Mouse (Mus musculus): ENCODE data around the gene Cldn22. TPM values are rescaled to one million over a fixed set of nuclear protein-coding genes. Genes with fewer than 3 reads are reported as not detected.

The Cldn22 gene
- polyA plus RNA-seq, 1 experiment from 2014 or later, result not detected

DNA sequence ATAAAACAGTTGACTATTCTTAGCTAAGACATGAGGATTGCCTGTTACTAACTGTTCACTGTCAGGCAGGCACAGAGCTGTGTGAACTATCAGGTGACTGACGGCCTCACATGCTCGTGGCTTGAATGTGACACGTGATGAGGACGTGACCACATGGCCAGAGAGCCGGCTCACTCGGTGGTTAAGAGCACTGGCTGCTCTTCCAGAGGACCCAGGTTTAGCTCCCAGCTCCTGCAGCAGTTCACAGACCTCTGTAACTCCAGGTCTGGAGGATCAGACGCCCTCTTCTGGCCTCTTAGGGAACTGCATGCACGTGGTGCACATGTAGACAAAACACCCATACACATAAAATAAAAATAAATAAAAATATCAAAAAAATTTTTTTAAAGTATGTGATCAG lies 25.6 kb downstream of the Cldn22 start:
- WGBS, result 75% methylated on average over 8 of the region's 8 CpGs

DNA sequence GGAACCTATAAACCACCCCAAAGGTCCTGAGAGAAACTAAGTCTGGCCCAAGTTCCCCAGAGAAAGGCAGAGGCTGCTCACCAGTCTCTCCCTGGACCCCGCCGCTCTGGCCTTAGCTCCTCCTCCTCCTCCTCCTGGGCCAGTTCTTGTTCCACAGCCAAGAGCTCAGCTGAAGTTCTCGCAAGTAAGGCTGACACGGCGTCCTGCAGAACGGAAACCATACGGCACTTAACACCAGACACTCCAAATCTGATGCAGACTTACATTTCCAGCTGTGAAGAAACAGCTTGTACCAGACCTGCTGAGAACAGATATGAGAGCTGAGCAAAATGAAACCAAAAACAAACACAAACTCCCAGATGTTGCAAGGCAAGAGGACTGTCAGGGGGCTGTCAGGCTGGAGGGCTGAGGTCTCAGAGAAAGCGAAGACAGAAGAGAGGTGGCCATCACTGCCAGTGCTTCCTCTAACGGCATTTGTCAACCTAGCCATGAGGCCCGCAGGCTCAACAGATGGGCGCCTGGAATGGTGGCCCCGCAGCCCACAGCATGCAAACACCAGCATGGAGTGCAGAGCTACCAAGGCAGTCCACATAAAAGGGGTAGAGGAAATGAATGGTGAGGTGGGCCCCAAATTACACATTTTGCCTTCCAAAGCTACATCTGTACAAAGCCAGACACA lies 27.7 kb downstream of the Cldn22 start:
- peak; percentile 92 for ATAC-seq (ENCODE audit: insufficient read depth)
- WGBS, result 35% methylated on average over 12 of the region's 12 CpGs
- Histone ChIP-seq H3K4me3 (ENCODE audit: low read depth, low read length) (no peak overlapping the region), H3K27ac (ENCODE audit: low read depth) (peak overlapping the region; percentile 85), H3K9me3 (ENCODE audit: low read depth, low read length) (no peaks in the 10 kb centered on the region), H3K4me2 (peak overlapping the region; percentile 45), H3K36me3 (ENCODE audit: insufficient read depth) (peaks cover 64% of the 10 kb centered on the region), H3K9ac (no peak overlapping the region), H3K4me1 (ENCODE audit: insufficient read depth) (peaks cover 3% of the 10 kb centered on the region; the same call in 1 of the 2 replicates), H3K27me3 (ENCODE audit: insufficient read depth, low read length) (no peaks in the 10 kb centered on the region)
- TF ChIP-seq CTCF (IDR thresholded peaks at IDR 0.05; ENCODE audit: low read depth), result no peak
- DNase-seq, result peak; percentile 93

More for the DNA sequence above, 25.6 kb downstream of the Cldn22 start:
- H3K4me1 ChIP-seq (ENCODE audit: insufficient read depth), result peaks cover 3% of the 10 kb centered on the region; the same call in 1 of the 2 replicates
- no peaks in the 10 kb centered on the region for H3K27me3 ChIP-seq (ENCODE audit: insufficient read depth, low read length)
- no peak overlapping the region for H3K9ac ChIP-seq
- H3K27ac ChIP-seq (ENCODE audit: low read depth), result no peak overlapping the region
- DNase-seq (no peak), ATAC-seq (ENCODE audit: insufficient read depth) (no peak)
- TF ChIP-seq CTCF (IDR thresholded peaks at IDR 0.05; ENCODE audit: low read depth), result peak; percentile 51
- no peaks in the 10 kb centered on the region for H3K9me3 ChIP-seq (ENCODE audit: low read depth, low read length)
- H3K4me2 ChIP-seq, result no peak overlapping the region
- H3K36me3 ChIP-seq (ENCODE audit: insufficient read depth), result peaks cover 66% of the 10 kb centered on the region
- no peak overlapping the region for H3K4me3 ChIP-seq (ENCODE audit: low read depth, low read length)

DNA sequence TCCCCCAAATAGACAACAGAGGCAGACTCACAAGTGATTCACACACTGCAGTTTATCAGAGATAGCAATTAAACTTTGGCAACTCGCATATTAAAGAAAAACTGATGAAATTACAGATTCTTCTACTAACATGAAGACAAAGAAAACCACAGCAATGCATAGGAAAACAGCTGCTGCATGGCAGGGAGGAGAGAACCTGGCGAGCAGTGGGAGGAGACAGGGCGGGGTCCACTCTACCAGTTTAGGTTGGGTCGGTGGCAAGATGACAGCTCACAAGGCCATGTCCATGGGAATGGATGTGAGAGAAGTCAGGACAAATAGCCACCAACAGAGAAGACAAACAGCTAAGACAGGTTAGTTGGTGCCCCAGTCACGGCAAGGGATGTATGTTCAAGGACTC lies 28.5 kb downstream of the Cldn22 start:
- H3K9ac ChIP-seq, result no peak overlapping the region
- no peak overlapping the region for H3K4me3 ChIP-seq (ENCODE audit: low read depth, low read length)
- H3K9me3 ChIP-seq (ENCODE audit: low read depth, low read length), result no peaks in the 10 kb centered on the region
- H3K27ac ChIP-seq (ENCODE audit: low read depth), result peak overlapping the region; percentile 85; the same call in 1 of the 2 replicates
- WGBS, result 78% methylated on average over 5 of the region's 5 CpGs
- H3K36me3 ChIP-seq (ENCODE audit: insufficient read depth), result peaks cover 60% of the 10 kb centered on the region
- peaks cover 3% of the 10 kb centered on the region; the same call in 1 of the 2 replicates for H3K4me1 ChIP-seq (ENCODE audit: insufficient read depth)
- no peak for ATAC-seq (ENCODE audit: insufficient read depth)
- TF ChIP-seq CTCF (IDR thresholded peaks at IDR 0.05; ENCODE audit: low read depth), result no peak
- H3K27me3 ChIP-seq (ENCODE audit: insufficient read depth, low read length), result no peaks in the 10 kb centered on the region
- peak overlapping the region; percentile 45 for H3K4me2 ChIP-seq
- no peak for DNase-seq

DNA sequence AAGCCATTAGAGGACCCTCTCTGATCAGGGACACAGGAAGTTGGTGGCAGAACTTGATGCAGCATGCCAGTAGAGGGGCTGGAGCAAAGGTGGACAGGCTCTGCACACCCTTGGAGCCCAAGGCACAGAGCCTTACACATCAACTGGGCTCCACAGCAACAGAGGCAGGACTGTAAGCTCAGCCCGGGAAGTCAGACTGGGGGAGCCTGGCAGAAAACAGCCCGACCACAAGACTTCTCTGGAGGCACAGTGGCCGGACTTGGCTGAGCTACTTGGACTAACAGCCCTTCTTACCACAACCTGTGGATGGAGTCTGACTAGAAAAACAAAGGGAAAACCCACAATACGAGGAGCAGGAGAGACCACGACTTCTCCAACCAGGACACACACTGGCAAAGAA lies 29.1 kb downstream of the Cldn22 start:
- Histone ChIP-seq H3K4me1 (ENCODE audit: insufficient read depth) (peaks cover 3% of the 10 kb centered on the region; the same call in 1 of the 2 replicates), H3K36me3 (ENCODE audit: insufficient read depth) (peaks cover 60% of the 10 kb centered on the region)
- WGBS, result 82% methylated on average over 5 of the region's 5 CpGs

DNA sequence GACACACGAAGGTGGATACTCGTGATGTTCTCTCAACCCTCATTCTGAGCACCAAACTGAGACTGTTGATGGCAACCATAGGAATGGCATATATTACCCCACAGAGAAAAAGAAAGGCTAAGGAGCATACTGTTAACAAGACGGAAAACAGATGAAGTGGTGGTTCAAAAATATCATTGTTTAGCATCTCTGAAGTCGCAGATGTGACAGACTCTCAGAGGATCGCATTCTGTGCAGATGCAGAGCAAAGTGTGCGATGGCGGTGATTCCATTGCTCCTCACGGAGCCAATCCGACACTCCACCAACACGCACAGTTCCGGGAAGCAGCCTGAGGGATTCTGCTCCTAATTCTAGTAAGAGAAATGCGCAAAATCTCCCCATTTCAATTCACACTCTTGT lies 35.0 kb downstream of the Cldn22 start:
- no peaks in the 10 kb centered on the region for H3K9me3 ChIP-seq (ENCODE audit: low read depth, low read length)
- H3K36me3 ChIP-seq (ENCODE audit: insufficient read depth), result peaks cover 64% of the 10 kb centered on the region

More for the DNA sequence above, 29.1 kb downstream of the Cldn22 start:
- DNase-seq (no peak), ATAC-seq (ENCODE audit: insufficient read depth) (no peak)
- Histone ChIP-seq H3K27ac (ENCODE audit: low read depth) (no peak overlapping the region), H3K4me2 (no peak overlapping the region), H3K4me3 (ENCODE audit: low read depth, low read length) (no peak overlapping the region), H3K27me3 (ENCODE audit: insufficient read depth, low read length) (no peaks in the 10 kb centered on the region), H3K9me3 (ENCODE audit: low read depth, low read length) (no peaks in the 10 kb centered on the region), H3K9ac (no peak overlapping the region)
- TF ChIP-seq CTCF (IDR thresholded peaks at IDR 0.05; ENCODE audit: low read depth), result no peak

DNA sequence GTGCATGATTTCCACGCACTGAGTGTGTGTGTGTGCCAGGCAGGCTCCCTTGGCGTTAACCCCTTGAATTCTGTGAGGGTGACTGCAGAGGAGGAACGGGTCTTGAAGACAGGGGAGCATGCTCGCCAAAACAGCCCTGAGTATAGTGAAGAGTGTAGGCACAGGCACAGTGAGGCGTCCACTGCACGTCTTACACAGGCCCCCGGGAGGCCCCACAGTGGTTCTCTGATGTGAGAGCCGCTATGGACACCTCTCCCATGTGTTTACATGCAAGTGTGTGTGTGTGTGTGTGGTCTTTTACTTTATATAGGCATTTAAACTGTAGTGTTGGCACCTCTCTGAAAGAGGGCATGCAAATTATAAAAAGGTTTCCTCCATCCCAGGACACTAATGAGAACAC lies 42.3 kb downstream of the Cldn22 start:
- ATAC-seq (ENCODE audit: insufficient read depth), result peak; percentile 19; the same call in 1 of the 2 replicates
- TF ChIP-seq CTCF (IDR thresholded peaks at IDR 0.05; ENCODE audit: low read depth), result no peak
- H3K4me3 ChIP-seq (ENCODE audit: low read depth, low read length), result no peak overlapping the region
- no peak overlapping the region for H3K27ac ChIP-seq (ENCODE audit: low read depth)
- no peak overlapping the region for H3K4me2 ChIP-seq
- H3K9ac ChIP-seq, result no peak overlapping the region
- H3K4me1 ChIP-seq (ENCODE audit: insufficient read depth), result no peaks in the 10 kb centered on the region
- peaks cover 65% of the 10 kb centered on the region for H3K36me3 ChIP-seq (ENCODE audit: insufficient read depth)
- WGBS, result 76% methylated on average over 8 of the region's 8 CpGs
- no peaks in the 10 kb centered on the region for H3K27me3 ChIP-seq (ENCODE audit: insufficient read depth, low read length)
- no peaks in the 10 kb centered on the region for H3K9me3 ChIP-seq (ENCODE audit: low read depth, low read length)
- DNase-seq, result no peak

More for the DNA sequence above, 35.0 kb downstream of the Cldn22 start:
- Histone ChIP-seq H3K27ac (ENCODE audit: low read depth) (no peak overlapping the region), H3K9ac (no peak overlapping the region), H3K4me2 (no peak overlapping the region), H3K4me1 (ENCODE audit: insufficient read depth) (no peaks in the 10 kb centered on the region), H3K27me3 (ENCODE audit: insufficient read depth, low read length) (no peaks in the 10 kb centered on the region), H3K4me3 (ENCODE audit: low read depth, low read length) (no peak overlapping the region)
- ATAC-seq (ENCODE audit: insufficient read depth) (no peak), DNase-seq (no peak)
- TF ChIP-seq CTCF (IDR thresholded peaks at IDR 0.05; ENCODE audit: low read depth), result no peak
- 89% methylated on average over 12 of the region's 12 CpGs for WGBS

DNA sequence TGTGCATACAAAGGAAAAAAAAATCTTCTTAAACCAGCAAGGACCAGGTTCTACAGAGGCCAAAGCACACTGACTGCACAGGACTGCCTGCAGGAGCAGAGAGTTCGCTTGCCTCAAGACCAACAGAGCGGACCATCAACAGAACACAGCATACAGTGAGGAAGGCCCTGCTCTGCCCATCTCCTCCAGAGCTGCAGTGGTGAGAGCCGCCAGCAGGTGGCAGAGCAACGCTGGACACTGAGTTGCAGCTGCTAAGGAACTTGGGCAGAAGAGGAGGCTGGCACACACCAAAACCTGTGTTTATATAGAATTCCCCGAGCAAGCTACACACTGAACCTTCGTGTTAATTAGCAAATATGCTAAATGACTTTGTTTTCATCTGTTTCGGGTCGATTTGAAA lies 42.8 kb downstream of the Cldn22 start:
- no peaks in the 10 kb centered on the region for H3K4me1 ChIP-seq (ENCODE audit: insufficient read depth)
- H3K27me3 ChIP-seq (ENCODE audit: insufficient read depth, low read length), result no peaks in the 10 kb centered on the region
- ATAC-seq (ENCODE audit: insufficient read depth), result peak; percentile 81
- H3K4me2 ChIP-seq, result no peak overlapping the region
- no peaks in the 10 kb centered on the region for H3K9me3 ChIP-seq (ENCODE audit: low read depth, low read length)
- H3K36me3 ChIP-seq (ENCODE audit: insufficient read depth), result peaks cover 69% of the 10 kb centered on the region
- WGBS, result 20% methylated on average over 8 of the region's 8 CpGs
- no peak overlapping the region for H3K27ac ChIP-seq (ENCODE audit: low read depth)
- peak; percentile 97 for TF ChIP-seq CTCF (IDR thresholded peaks at IDR 0.05; ENCODE audit: low read depth)
- peak; percentile 92 for DNase-seq
- H3K9ac ChIP-seq, result no peak overlapping the region
- H3K4me3 ChIP-seq (ENCODE audit: low read depth, low read length), result no peak overlapping the region

Data from lung, embryonic 14.5 days (tissue).